ENCODE assay signal across 12 mouse cellular contexts in the genomic region with DNA sequence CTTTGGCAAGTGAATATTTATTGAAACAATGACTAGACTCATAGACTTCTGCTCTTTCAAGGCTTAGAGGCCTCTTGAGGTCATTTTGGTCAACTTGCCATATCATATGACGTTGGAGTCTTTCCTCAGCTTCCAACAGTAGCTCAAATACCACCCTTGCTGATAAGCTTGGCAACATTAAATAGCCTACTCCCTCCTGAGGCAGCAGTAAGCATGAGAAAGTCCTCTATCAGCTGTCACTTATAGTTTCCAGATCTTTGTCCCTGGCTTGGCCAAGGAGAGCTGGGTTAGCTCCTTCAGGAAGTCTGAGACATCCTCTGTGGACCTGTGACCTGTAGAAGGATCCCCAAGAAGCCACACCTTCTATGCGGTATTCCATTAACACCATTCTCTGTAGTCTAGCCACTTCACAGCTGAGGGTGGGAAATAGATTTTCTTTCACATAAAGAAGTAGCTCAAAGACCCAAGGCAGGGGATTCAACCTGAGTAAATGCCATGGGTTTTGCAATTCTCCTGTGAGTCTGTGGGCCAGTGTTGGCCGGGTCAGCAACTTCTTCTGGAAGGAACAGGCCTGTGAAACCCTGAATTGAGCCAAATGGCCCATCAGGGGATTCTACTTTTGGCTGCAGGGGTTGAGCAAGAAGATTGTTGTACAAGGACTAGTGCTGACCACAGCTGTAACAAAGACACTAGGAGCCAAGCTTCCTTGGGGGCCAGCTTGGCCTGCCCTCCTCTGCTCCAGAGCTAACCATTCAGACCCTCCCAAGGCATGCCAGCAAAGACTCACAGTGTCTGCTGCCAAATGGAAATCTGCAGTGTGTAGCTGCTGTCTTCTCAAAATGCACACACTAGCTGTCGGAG.
DNase-seq lines count a peak whose midpoint lies in the region; ATAC-seq lines count a peak whose summit lies in the region.
"Had no signal": no experiment of that assay in that cellular context is flagged by ENCODE, and none has a peak within 500 bp of the region (broad histone marks: within the 10 kb centered on the region; RNA-seq: fewer than 3 reads in every experiment).

No protein-coding gene starts in this region.

- no peak overlapping the region for H3K9ac ChIP-seq in heart, embryonic 15.5 days
- H3K9ac ChIP-seq: embryonic facial prominence, embryonic 15.5 days; liver, embryonic 15.5 days had no signal

- H3K9me3 ChIP-seq in heart, embryonic 15.5 days (replicated peaks) = no peaks in the 10 kb centered on the region
- no peaks in the 10 kb centered on the region for H3K9me3 ChIP-seq in midbrain, embryonic 10.5 days (replicated peaks)
- H3K9me3 ChIP-seq: embryonic facial prominence, embryonic 15.5 days; liver, embryonic 15.5 days had no signal

- H3K27me3 ChIP-seq in heart, embryonic 15.5 days = 0 out of 2 replicates have a peak, but pooled peaks cover 7% of the 10 kb centered on the region
- no peaks in the 10 kb centered on the region for H3K27me3 ChIP-seq in midbrain, embryonic 10.5 days (ENCODE audit: low read depth, poor library complexity, severe bottlenecking)
- H3K27me3 ChIP-seq: liver, embryonic 15.5 days had no signal

- ATAC-seq in heart, embryonic 15.5 days (replicated peaks; ENCODE audit: insufficient number of reproducible peaks, insufficient read depth, low FRiP score, low read depth) = peak; percentile 17; the same call in 1 of the 2 replicates

- H3K27ac ChIP-seq in heart, embryonic 15.5 days = peak overlapping the region; percentile 50
- no peak overlapping the region for H3K27ac ChIP-seq in midbrain, embryonic 10.5 days (replicated peaks)
- H3K27ac ChIP-seq: embryonic facial prominence, embryonic 15.5 days; liver, embryonic 15.5 days had no signal

- WGBS in heart, embryonic 15.5 days = 64% methylated on average over 4 of the region's 4 CpGs
- 82% methylated on average over 4 of the region's 4 CpGs for WGBS in midbrain, embryonic 10.5 days

- H3K4me2 ChIP-seq in heart, embryonic 15.5 days = no peak overlapping the region
- H3K4me2 ChIP-seq: embryonic facial prominence, embryonic 15.5 days; liver, embryonic 15.5 days had no signal

- no peaks in the 10 kb centered on the region for H3K36me3 ChIP-seq in heart, embryonic 15.5 days
- H3K36me3 ChIP-seq in midbrain, embryonic 10.5 days = no peaks in the 10 kb centered on the region
- H3K36me3 ChIP-seq: embryonic facial prominence, embryonic 15.5 days; liver, embryonic 15.5 days had no signal

- DNase-seq in ovary, adult 18-20 months (ENCODE audit: low spot score) = peak; percentile 41
- DNase-seq in ovary, postnatal 10 days (ENCODE audit: low spot score) = no peak
- peak; percentile 93 for DNase-seq in fibroblast of lung, adult 2 months (ENCODE audit: low read depth)
- peak; percentile 61 for DNase-seq in lung, postnatal 36 days
- no peak for DNase-seq in midbrain, embryonic 10.5 days (ENCODE audit: low spot score)
- no peak for DNase-seq in cerebellum, adult 9-10 months
- DNase-seq: cerebellum, adult 9-11 months; kidney, adult 2 months; right cerebral cortex, postnatal 14 days had no signal

- no peak overlapping the region for H3K4me3 ChIP-seq in heart, embryonic 15.5 days
- no peak overlapping the region for H3K4me3 ChIP-seq in midbrain, embryonic 10.5 days
- H3K4me3 ChIP-seq: embryonic facial prominence, embryonic 15.5 days; liver, embryonic 15.5 days had no signal

- H3K4me1 ChIP-seq in heart, embryonic 15.5 days (replicated peaks) = peaks cover 10% of the 10 kb centered on the region
- H3K4me1 ChIP-seq in midbrain, embryonic 10.5 days = peaks cover 15% of the 10 kb centered on the region
- H3K4me1 ChIP-seq: liver, embryonic 15.5 days had no signal

Comparison
In these comparisons a context has a peak if more than half of its experiments do, and no peak if none do; other contexts are left out.
1. DNase-seq: peak in ovary, adult 18-20 months (single experiment), fibroblast of lung, adult 2 months (single experiment) and lung, postnatal 36 days (single experiment); none in ovary, postnatal 10 days (single experiment), midbrain, embryonic 10.5 days (single experiment) and cerebellum, adult 9-10 months (single experiment).